Mouse (Mus musculus) B cell, adult 67 days (primary cell): ENCODE data around the gene Akr1b3. TPM values are rescaled to one million over a fixed set of nuclear protein-coding genes. Genes with fewer than 3 reads are reported as not detected.

ENCODE experiments used
- total RNA-seq, 2 experiments: library from RNA; stranded (reverse); gene quantifications; 4 replicates each; pipeline ENCODE4 v1.2.4; 2023

Gene Akr1b3
- total RNA-seq, result 10 to 100 TPM; 91.6 to 93.2 TPM

DNA sequence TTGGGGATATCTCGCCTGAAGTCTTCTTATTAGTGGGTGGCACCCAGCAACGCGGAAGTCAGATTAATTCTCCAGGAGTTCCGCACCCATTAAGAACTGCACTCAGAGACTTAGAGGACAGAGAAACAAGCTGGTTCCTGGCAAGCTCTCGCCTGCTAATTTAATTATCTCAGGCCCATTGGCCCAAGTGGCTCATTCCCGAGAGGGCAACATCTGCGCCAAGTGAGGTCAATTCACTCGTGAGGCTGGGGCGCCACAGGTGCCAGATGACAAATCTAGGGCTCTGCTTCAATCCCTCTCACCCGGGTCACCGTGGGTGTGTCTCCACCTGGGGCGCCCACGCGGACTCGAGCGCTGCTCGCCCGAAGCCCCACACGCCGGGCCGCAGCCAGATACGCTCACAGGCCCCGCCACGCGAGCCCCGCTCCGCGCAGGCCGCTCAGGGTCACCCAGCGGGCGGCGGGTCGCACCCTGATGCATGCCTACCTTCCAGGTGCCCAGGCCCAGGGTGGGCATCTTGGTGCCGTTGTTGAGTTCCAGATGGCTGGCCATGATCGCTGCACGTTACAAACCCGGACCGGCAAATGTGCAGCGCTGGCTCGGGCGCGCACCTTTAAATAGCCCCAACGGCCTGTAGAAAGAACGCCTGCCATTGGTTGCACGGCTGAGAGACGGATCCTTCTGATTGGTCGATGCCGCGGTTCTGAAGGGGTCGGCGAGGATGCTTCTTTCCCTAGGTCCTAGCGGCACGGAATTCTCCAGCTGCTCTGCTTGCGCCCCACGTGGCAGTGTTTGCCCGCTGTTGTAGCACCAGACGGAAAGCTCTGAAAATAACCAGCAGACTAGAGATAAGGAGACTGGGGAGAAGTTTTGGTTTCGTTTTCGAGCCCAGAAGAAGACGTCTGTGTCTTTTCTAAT lies at the start of gene Akr1b3:
Akr1b3 (minus strand) TSS at position 625 of the 918 bp plus-strand sequence.

DNA sequence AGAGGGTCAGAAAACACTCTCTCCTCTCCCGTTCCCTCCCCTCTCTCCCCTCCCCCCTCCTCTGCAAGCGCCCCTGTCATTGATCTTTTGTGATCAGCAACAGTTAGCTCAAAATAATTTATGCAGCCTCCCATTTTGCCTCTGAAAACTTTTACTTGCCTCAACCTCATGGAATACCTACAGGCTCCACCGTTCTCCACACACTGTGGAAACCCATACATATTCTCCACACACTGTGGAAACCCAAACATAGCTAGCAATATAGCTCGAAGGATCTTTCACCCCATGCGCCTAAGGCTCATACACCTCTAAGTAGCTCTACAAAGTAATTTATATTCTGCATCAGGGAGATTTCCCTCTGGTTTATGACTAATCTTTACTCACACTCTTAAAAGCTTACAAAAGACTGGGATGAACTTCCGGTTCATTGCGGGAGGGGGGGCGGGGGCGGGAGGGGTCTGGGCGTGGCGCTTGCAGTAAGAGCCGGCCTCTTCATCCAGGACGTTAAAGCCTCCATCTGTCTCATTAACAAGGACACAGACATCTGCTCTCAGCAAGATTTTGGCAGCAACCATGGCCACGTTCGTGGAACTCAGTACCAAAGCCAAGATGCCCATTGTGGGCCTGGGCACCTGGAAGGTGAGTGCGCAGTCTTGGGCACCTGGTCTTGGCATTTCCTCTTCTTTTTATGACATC lies 36.5 kb upstream of the Akr1b3 start, which contains the start of gene Akr1b8:
Akr1b8 (plus strand) TSS at position 462 of the 696 bp plus-strand sequence.

Other genes starting within 250 kb of the Akr1b3 start
- 10 to 100 TPM; 31.2 to 32.9 TPM for gene Slc35b4, start 140.4 kb downstream of the Akr1b3 start, total RNA-seq
- gene Akr1b8, start 36.6 kb upstream of the Akr1b3 start, total RNA-seq, result not detected
- 10 to 100 TPM; 32.7 to 44.3 TPM for gene Akr1b10, start 66.7 kb upstream of the Akr1b3 start, total RNA-seq
- 1 to 10 TPM in 1 of 2 experiments, not detected in 1; 1.3 TPM for gene Akr1b7, start 94.9 kb upstream of the Akr1b3 start, total RNA-seq
- 10 to 100 TPM; 20.6 to 22.6 TPM for gene Bpgm, start 158.7 kb upstream of the Akr1b3 start, total RNA-seq